In genomic region chr1:172539827-172540226, GRCm38 (mm10) we compare ENCODE assay signal across 17 mouse cellular contexts. TPM values are rescaled to one million over a fixed set of nuclear protein-coding genes. Genes with fewer than 3 reads are reported as not detected.
DNase-seq lines count a peak whose midpoint lies in the region; ATAC-seq and TF ChIP-seq lines count a peak whose summit lies in the region.
"Had no signal": no experiment of that assay in that cellular context is flagged by ENCODE, and none has a peak within 500 bp of the region (broad histone marks: within the 10 kb centered on the region; RNA-seq: fewer than 3 reads in every experiment).

No protein-coding gene starts in this region.

- H3K4me3 ChIP-seq in hindbrain, embryonic 13.5 days = no peak overlapping the region
- no peak overlapping the region for H3K4me3 ChIP-seq in hindbrain, embryonic 11.5 days (ENCODE audit: low read depth, low read length)
- no peak overlapping the region for H3K4me3 ChIP-seq in forebrain, postnatal 0 days (ENCODE audit: low read depth, low read length)
- no peak overlapping the region for H3K4me3 ChIP-seq in midbrain, embryonic 16.5 days (ENCODE audit: low read depth, low read length)
- H3K4me3 ChIP-seq in kidney, embryonic 15.5 days (replicated peaks) = no peak overlapping the region
- H3K4me3 ChIP-seq: heart, embryonic 15.5 days; layer of hippocampus, adult 2 months; myocyte had no signal

- WGBS in hindbrain, embryonic 13.5 days = 65% methylated on average over 6 of the region's 6 CpGs
- WGBS in hindbrain, embryonic 11.5 days = 72% methylated on average over 6 of the region's 6 CpGs
- 30% methylated on average over 6 of the region's 6 CpGs for WGBS in forebrain, postnatal 0 days
- WGBS in midbrain, embryonic 16.5 days = 45% methylated on average over 6 of the region's 6 CpGs
- WGBS in kidney, embryonic 15.5 days = 73% methylated on average over 6 of the region's 6 CpGs

- peaks cover 18% of the 10 kb centered on the region for H3K4me1 ChIP-seq in hindbrain, embryonic 13.5 days (replicated peaks)
- no peaks in the 10 kb centered on the region for H3K4me1 ChIP-seq in hindbrain, embryonic 11.5 days (replicated peaks; ENCODE audit: control insufficient read depth, insufficient read depth, low read length)
- H3K4me1 ChIP-seq in forebrain, postnatal 0 days (ENCODE audit: insufficient read depth) = no peaks in the 10 kb centered on the region
- H3K4me1 ChIP-seq in midbrain, embryonic 16.5 days (ENCODE audit: control insufficient read depth, insufficient read depth, low read length) = peaks cover 9% of the 10 kb centered on the region
- no peaks in the 10 kb centered on the region for H3K4me1 ChIP-seq in kidney, embryonic 15.5 days

- ATAC-seq in hindbrain, embryonic 13.5 days (ENCODE audit: low FRiP score) = peak; percentile 43
- no peak for ATAC-seq in hindbrain, embryonic 11.5 days (ENCODE audit: low FRiP score)
- ATAC-seq in forebrain, postnatal 0 days = peak; percentile 48
- peak; percentile 65 for ATAC-seq in midbrain, embryonic 16.5 days
- ATAC-seq in kidney, embryonic 15.5 days (replicated peaks; ENCODE audit: low FRiP score) = no peak

- DNase-seq in hindbrain, embryonic 11.5 days (ENCODE audit: low spot score) = no peak
- DNase-seq in brain, adult 2 months (ENCODE audit: low read depth, low spot score) = peak; percentile 25
- no peak for DNase-seq in forebrain, postnatal 0 days
- no peak for DNase-seq in Muller cell, postnatal 12 days (ENCODE audit: inconsistent ontology term)
- DNase-seq in B cell, adult 2 months = no peak
- DNase-seq: cerebellum, adult 18-20 months; liver; lung, adult 2 months; thymus, postnatal 4 days had no signal

- 0 out of 2 replicates have a peak, but pooled peaks cover 9% of the 10 kb centered on the region for H3K27me3 ChIP-seq in hindbrain, embryonic 13.5 days
- H3K27me3 ChIP-seq in hindbrain, embryonic 11.5 days (ENCODE audit: control insufficient read depth, insufficient read depth, low read length) = no peaks in the 10 kb centered on the region
- H3K27me3 ChIP-seq in forebrain, postnatal 0 days (ENCODE audit: insufficient read depth, low read length) = no peaks in the 10 kb centered on the region
- H3K27me3 ChIP-seq in midbrain, embryonic 16.5 days (ENCODE audit: control insufficient read depth, insufficient read depth, low read depth, low read length) = no peaks in the 10 kb centered on the region
- H3K27me3 ChIP-seq in kidney, embryonic 15.5 days = peaks cover 3% of the 10 kb centered on the region; the same call in 1 of the 2 replicates

- no peaks in the 10 kb centered on the region for H3K36me3 ChIP-seq in hindbrain, embryonic 13.5 days
- H3K36me3 ChIP-seq in hindbrain, embryonic 11.5 days (ENCODE audit: control insufficient read depth, insufficient read depth, low read length) = no peaks in the 10 kb centered on the region
- no peaks in the 10 kb centered on the region for H3K36me3 ChIP-seq in forebrain, postnatal 0 days (ENCODE audit: insufficient read depth)
- H3K36me3 ChIP-seq in midbrain, embryonic 16.5 days (ENCODE audit: control insufficient read depth, insufficient read depth, low read length) = no peaks in the 10 kb centered on the region
- H3K36me3 ChIP-seq in kidney, embryonic 15.5 days = no peaks in the 10 kb centered on the region
- H3K36me3 ChIP-seq: heart, embryonic 15.5 days had no signal

- no peaks in the 10 kb centered on the region for H3K9me3 ChIP-seq in hindbrain, embryonic 13.5 days
- no peaks in the 10 kb centered on the region for H3K9me3 ChIP-seq in hindbrain, embryonic 11.5 days (ENCODE audit: control insufficient read depth, low read length)
- no peaks in the 10 kb centered on the region for H3K9me3 ChIP-seq in forebrain, postnatal 0 days (ENCODE audit: low read length)
- H3K9me3 ChIP-seq in midbrain, embryonic 16.5 days (replicated peaks; ENCODE audit: control insufficient read depth, low read length, poor library complexity, severe bottlenecking) = no peaks in the 10 kb centered on the region
- no peaks in the 10 kb centered on the region for H3K9me3 ChIP-seq in kidney, embryonic 15.5 days (replicated peaks)
- H3K9me3 ChIP-seq: heart, embryonic 15.5 days had no signal

- no peak overlapping the region for H3K9ac ChIP-seq in hindbrain, embryonic 13.5 days
- no peak overlapping the region for H3K9ac ChIP-seq in hindbrain, embryonic 11.5 days (ENCODE audit: low read depth, low read length)
- 0 out of 2 replicates have a peak overlapping the region, but pooled peaks have one; percentile 14 for H3K9ac ChIP-seq in forebrain, postnatal 0 days
- H3K9ac ChIP-seq in midbrain, embryonic 16.5 days (ENCODE audit: low read depth, low read length) = no peak overlapping the region
- H3K9ac ChIP-seq in kidney, embryonic 15.5 days = no peak overlapping the region
- H3K9ac ChIP-seq: heart, embryonic 15.5 days had no signal

- H3K27ac ChIP-seq in hindbrain, embryonic 13.5 days = peak overlapping the region; percentile 36; the same call in 1 of the 2 replicates
- no peak overlapping the region for H3K27ac ChIP-seq in hindbrain, embryonic 11.5 days (ENCODE audit: low read depth, low read length)
- H3K27ac ChIP-seq in forebrain, postnatal 0 days (ENCODE audit: low read depth, low read length) = 0 out of 2 replicates have a peak overlapping the region, but pooled peaks have one; percentile 15
- H3K27ac ChIP-seq in midbrain, embryonic 16.5 days (ENCODE audit: low read length) = peak overlapping the region; percentile 73
- H3K27ac ChIP-seq in kidney, embryonic 15.5 days = no peak overlapping the region
- H3K27ac ChIP-seq: heart, embryonic 15.5 days; layer of hippocampus, adult 2 months had no signal

- no peak for TF ChIP-seq CTCF in forebrain, postnatal 0 days (IDR thresholded peaks at IDR 0.05; ENCODE audit: low read depth)

- no peak overlapping the region for H3K4me2 ChIP-seq in hindbrain, embryonic 13.5 days
- H3K4me2 ChIP-seq in hindbrain, embryonic 11.5 days (replicated peaks; ENCODE audit: low read depth, low read length) = no peak overlapping the region
- no peak overlapping the region for H3K4me2 ChIP-seq in forebrain, postnatal 0 days (ENCODE audit: low read depth)
- H3K4me2 ChIP-seq in midbrain, embryonic 16.5 days (ENCODE audit: low read length) = no peak overlapping the region
- no peak overlapping the region for H3K4me2 ChIP-seq in kidney, embryonic 15.5 days
- H3K4me2 ChIP-seq: heart, embryonic 15.5 days had no signal

RNA-seq across cellular contexts. Expression of gene Vsig8, which starts 15.9 kb away (rescaled TPM):
- polyA plus RNA-seq in hindbrain, embryonic 13.5 days (2015; fragmentation: Nextera tagmentation; extraction: Ambion mirVana) = 0.17 and 0.18 TPM in 2 replicates
- not detected in 2 replicates for polyA plus RNA-seq in hindbrain, embryonic 11.5 days (2014; fragmentation: Nextera tagmentation; extraction: Ambion mirVana)
- total RNA-seq in forebrain, postnatal 0 days (2014; rRNA removed) = 0.71 and 1.0 TPM in 2 replicates
- polyA plus RNA-seq in forebrain, postnatal 0 days (2015; fragmentation: Nextera tagmentation; extraction: Ambion mirVana) = 0.45 and 0.67 TPM in 2 replicates
- 0.72 and 1.3 TPM in 2 replicates for polyA plus RNA-seq in midbrain, embryonic 16.5 days (2015; fragmentation: Nextera tagmentation; extraction: Ambion mirVana)
- polyA plus RNA-seq in kidney, embryonic 15.5 days (2015; fragmentation: Nextera tagmentation; extraction: Ambion mirVana) = 0.57 and 0.59 TPM in 2 replicates
- total RNA-seq: granulocyte monocyte progenitor cell, adult 5-6 weeks had no signal
- polyA plus RNA-seq: C2C12, myocyte had no signal

RNA-seq across cellular contexts. Expression of gene Cfap45, which starts 19.2 kb away (rescaled TPM):
- polyA plus RNA-seq in hindbrain, embryonic 13.5 days (2015; fragmentation: Nextera tagmentation; extraction: Ambion mirVana) = 3.7 and 5.2 TPM in 2 replicates
- polyA plus RNA-seq in hindbrain, embryonic 11.5 days (2014; fragmentation: Nextera tagmentation; extraction: Ambion mirVana) = 3.7 and 4.8 TPM in 2 replicates
- total RNA-seq in forebrain, postnatal 0 days (2014; rRNA removed) = 3.0 and 5.1 TPM in 2 replicates
- 3.9 and 5.5 TPM in 2 replicates for polyA plus RNA-seq in forebrain, postnatal 0 days (2015; fragmentation: Nextera tagmentation; extraction: Ambion mirVana)
- polyA plus RNA-seq in midbrain, embryonic 16.5 days (2015; fragmentation: Nextera tagmentation; extraction: Ambion mirVana) = 4.0 and 4.7 TPM in 2 replicates
- 1.4 and 2.2 TPM in 2 replicates for polyA plus RNA-seq in kidney, embryonic 15.5 days (2015; fragmentation: Nextera tagmentation; extraction: Ambion mirVana)
- polyA plus RNA-seq: C2C12, myocyte had no signal

RNA-seq across cellular contexts. Expression of gene Tagln2, which starts 40.0 kb away (rescaled TPM):
- 67.8 and 72.3 TPM in 2 replicates for polyA plus RNA-seq in hindbrain, embryonic 13.5 days (2015; fragmentation: Nextera tagmentation; extraction: Ambion mirVana)
- 41.1 and 43.4 TPM in 2 replicates for polyA plus RNA-seq in hindbrain, embryonic 11.5 days (2014; fragmentation: Nextera tagmentation; extraction: Ambion mirVana)
- total RNA-seq in forebrain, postnatal 0 days (2014; rRNA removed) = 31.5 and 33.8 TPM in 2 replicates
- 42.8 and 48.5 TPM in 2 replicates for polyA plus RNA-seq in forebrain, postnatal 0 days (2015; fragmentation: Nextera tagmentation; extraction: Ambion mirVana)
- 47.3 and 53.0 TPM in 2 replicates for polyA plus RNA-seq in midbrain, embryonic 16.5 days (2015; fragmentation: Nextera tagmentation; extraction: Ambion mirVana)
- polyA plus RNA-seq in kidney, embryonic 15.5 days (2015; fragmentation: Nextera tagmentation; extraction: Ambion mirVana) = 246 and 251 TPM in 2 replicates

RNA-seq across cellular contexts. Expression of gene Slamf8, which starts 50.5 kb away (rescaled TPM):
- not detected in 2 replicates for polyA plus RNA-seq in hindbrain, embryonic 13.5 days (2015; fragmentation: Nextera tagmentation; extraction: Ambion mirVana)
- not detected in 2 replicates for polyA plus RNA-seq in hindbrain, embryonic 11.5 days (2014; fragmentation: Nextera tagmentation; extraction: Ambion mirVana)
- total RNA-seq in forebrain, postnatal 0 days (2014; rRNA removed) = not detected in 2 replicates
- 0.08 TPM in 1 of 2 replicates, not detected in the other for polyA plus RNA-seq in forebrain, postnatal 0 days (2015; fragmentation: Nextera tagmentation; extraction: Ambion mirVana)
- polyA plus RNA-seq in midbrain, embryonic 16.5 days (2015; fragmentation: Nextera tagmentation; extraction: Ambion mirVana) = not detected in 2 replicates
- 0.10 and 0.17 TPM in 2 replicates for polyA plus RNA-seq in kidney, embryonic 15.5 days (2015; fragmentation: Nextera tagmentation; extraction: Ambion mirVana)
- total RNA-seq: layer of hippocampus, adult 2 months had no signal
- polyA plus RNA-seq: C2C12; heart, embryonic 15.5 days; myocyte had no signal

RNA-seq across cellular contexts. Expression of gene Igsf9, which starts 58.2 kb away (rescaled TPM):
- polyA plus RNA-seq in hindbrain, embryonic 13.5 days (2015; fragmentation: Nextera tagmentation; extraction: Ambion mirVana) = 57.4 and 62.6 TPM in 2 replicates
- polyA plus RNA-seq in hindbrain, embryonic 11.5 days (2014; fragmentation: Nextera tagmentation; extraction: Ambion mirVana) = 38.3 and 47.8 TPM in 2 replicates
- 35.3 and 36.2 TPM in 2 replicates for total RNA-seq in forebrain, postnatal 0 days (2014; rRNA removed)
- polyA plus RNA-seq in forebrain, postnatal 0 days (2015; fragmentation: Nextera tagmentation; extraction: Ambion mirVana) = 13.3 and 25.6 TPM in 2 replicates
- polyA plus RNA-seq in midbrain, embryonic 16.5 days (2015; fragmentation: Nextera tagmentation; extraction: Ambion mirVana) = 73.0 and 74.4 TPM in 2 replicates
- 45.0 and 46.0 TPM in 2 replicates for polyA plus RNA-seq in kidney, embryonic 15.5 days (2015; fragmentation: Nextera tagmentation; extraction: Ambion mirVana)
- total RNA-seq: granulocyte monocyte progenitor cell, adult 5-6 weeks had no signal

Comparison
In these comparisons a context has a peak if more than half of its experiments do, and no peak if none do; other contexts are left out.
1. ATAC-seq: peak in hindbrain, embryonic 13.5 days (single experiment), forebrain, postnatal 0 days (single experiment) and midbrain, embryonic 16.5 days (single experiment); none in hindbrain, embryonic 11.5 days (single experiment) and kidney, embryonic 15.5 days (single experiment).
2. H3K27ac ChIP-seq: peak in hindbrain, embryonic 13.5 days (single experiment), forebrain, postnatal 0 days (single experiment) and midbrain, embryonic 16.5 days (single experiment); none in hindbrain, embryonic 11.5 days (single experiment) and kidney, embryonic 15.5 days (single experiment).